Mouse (Mus musculus) ovary, postnatal 10 days (tissue): ENCODE data around the gene Tarbp2.

Source experiments
- DNase-seq: peaks from one replicate; pipeline ENCODE4 v3.0.0; 2022; ENCODE audit warnings: low spot score

The Tarbp2 gene

DNA sequence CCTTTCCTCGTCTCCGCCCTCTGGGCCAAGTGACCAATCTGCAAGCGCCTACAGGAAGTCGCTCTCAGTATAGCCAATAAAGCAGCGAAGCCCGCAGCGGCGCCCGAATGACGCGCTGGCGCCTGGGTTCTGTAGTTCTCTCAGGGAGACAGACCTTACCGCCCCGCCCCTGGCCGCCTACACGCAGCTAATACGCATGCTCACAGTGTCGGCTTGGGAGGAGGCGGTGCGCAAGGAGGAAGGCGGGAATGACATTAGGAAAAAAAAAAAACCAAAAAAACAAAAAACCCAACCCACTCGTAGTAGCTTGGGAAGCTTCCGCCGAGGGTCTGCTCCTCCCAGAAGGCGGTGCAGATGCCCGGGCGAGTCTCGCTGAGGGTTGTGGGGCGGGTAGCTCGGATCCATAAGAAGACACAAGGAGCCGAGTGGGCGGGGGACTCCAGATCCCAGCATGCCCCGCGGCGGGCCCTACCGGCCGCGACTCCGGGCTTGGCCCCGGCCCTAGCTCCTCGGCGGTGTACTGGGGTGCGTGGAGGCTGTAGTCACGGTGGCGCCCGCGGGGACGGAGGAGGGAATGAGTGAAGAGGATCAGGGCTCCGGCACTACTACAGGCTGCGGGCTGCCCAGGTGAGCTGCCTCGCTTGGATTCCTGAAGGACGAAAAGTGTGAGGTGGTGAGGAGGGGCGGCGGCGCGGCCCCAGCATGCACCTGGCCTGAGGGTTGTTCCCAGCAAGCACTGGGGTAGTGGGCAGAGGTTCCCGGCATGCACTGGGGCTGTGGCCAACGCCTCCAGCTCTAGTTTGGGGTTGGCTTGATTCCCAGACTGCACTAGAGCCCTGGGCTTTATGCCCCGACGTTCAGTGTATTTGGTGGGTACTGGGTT, at the start of gene Tarbp2:
Tarbp2 (plus strand) TSS at position 217 of the 883 bp plus-strand sequence.
- DNase-seq, result peak; percentile 90

DNA sequence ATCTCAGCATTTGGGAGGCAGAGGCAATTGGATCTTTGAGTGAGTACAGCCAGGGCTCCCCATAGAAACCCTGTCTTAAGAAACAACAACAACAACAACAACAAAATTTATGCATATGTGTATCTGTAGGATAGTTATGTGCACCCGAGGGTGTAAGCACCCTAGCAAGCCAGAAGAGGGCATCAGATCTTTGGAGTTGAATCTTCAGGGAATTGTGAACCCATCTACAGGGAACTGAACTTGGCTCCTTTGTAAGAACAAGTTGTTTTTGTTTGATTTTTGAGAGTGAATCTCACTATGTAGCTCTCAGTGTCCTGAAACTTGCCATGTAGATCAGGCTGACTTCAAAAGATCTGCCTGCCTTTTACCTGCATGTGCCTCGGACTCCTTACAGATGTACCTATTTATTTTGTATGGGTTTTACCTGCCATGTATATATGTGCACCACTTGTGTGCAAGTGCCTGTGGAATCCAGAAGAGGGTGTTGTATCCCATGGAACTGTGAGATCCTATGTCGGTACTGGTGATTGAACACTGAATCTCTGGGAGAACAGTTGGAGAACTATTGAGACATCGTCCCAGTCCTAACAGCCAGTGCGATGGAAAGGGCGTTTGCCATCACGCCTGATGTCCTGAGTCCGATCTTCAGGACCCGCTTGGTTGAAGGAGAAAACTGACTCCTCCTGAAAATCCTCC, 49.2 kb upstream of the Tarbp2 start:
- no peak for DNase-seq

DNA sequence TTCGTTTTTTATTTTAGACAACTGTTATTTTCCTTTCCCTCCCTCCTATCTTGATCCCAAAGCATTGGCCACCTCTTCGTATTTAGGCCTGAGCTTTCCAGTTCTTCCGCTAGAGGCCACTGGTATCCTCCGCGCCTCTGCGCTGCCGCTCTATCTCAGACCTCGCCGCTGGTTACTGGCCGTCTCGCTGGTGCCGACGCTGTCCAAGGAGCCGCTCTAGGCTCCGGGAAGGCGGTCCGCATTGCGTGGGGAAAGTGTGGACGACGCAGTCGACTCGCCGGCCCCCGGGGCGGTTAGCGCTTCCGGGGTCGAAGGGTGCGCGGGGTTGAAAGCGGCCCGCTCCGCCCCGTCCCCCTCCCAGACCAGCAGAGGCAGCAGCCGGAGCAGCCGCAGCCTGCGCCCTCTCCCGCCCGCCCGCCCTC, 47.8 kb upstream of the Tarbp2 start, which contains the start of gene Pcbp2:
Pcbp2 (plus strand) TSS at position 357 of the 422 bp plus-strand sequence.
- DNase-seq, result peak; percentile 81

DNA sequence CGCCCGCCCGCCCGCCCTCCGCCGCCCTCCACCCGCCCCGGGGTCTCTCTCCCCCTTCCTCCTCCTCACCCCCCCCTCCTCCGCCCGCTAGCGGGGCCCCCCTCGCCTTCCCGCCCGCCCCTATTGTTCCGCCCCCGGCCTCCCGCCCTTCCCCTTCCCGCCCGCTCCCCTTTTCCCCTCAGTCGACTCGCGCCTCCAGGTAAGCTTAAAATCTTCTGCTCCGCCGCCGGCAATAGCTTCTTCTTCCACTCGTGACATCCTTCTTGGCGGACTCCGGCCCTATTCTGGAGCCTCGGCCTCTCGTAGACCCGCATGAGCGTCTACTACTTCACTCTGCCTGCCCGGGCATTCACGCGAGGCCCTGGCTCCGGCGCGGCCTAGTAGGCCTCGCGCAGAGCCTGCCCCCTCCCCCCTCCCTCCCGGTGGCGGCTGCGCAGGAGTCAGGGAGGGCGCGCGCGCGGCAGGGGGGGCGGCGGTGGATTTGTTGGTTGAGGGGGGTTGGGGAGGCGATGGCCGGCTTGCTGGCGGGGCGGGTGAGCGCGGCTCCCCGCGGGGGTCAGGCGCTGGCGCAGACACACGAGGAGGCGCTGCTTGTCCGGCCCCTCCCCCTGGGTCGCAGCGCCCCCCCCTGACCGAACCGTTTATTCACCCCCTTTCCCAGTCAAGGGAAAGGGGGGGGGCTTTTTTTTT, 47.2 kb upstream of the Tarbp2 start:
- peak; percentile 75 for DNase-seq

GRCm38 (mm10) chr15:102471295-102471645, 46.7 kb upstream of the Tarbp2 start:
- no peak for DNase-seq

DNA sequence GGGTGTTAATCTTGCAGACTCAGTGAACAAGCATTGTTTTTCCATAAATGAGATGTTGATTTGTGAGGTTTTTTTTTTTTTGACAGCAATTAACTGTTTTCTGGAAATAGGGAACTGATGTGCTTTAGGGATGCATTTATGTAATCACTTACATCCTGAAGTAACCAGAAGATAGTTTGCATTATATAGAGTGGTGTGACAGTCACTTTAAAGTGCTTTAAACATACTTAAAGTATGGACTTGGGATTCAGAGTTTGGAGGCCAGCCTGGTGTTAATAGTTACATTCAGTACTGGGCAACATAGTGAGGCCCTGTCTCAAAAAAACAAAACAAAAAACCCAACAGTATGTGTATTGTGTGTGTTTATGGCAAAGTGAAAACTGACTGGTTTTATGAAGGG, 46.3 kb upstream of the Tarbp2 start:
- no peak for DNase-seq

- no peak for DNase-seq
Measured at GRCm38 (mm10) chr15:102473246-102473645, 44.7 kb upstream of the Tarbp2 start.

DNA sequence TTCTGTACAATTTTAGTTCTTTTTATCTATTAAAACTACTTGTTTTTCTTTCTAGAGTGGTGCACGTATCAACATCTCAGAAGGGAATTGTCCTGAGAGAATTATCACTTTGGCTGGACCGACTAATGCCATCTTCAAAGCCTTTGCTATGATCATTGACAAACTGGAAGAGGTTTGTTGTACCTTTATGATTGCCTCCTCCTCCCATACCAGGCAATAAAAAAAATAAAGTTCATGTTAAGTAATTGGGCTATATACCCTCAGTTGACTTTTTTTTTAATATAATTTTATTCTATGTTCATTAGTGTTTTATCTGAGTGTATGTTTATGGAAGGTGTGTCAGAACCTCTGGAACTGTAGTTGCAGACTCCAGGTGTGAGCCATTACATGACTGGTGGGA, 43.5 kb upstream of the Tarbp2 start:
- no peak for DNase-seq

GRCm38 (mm10) chr15:102483136-102483535, 34.9 kb upstream of the Tarbp2 start:
- no peak for DNase-seq

DNA sequence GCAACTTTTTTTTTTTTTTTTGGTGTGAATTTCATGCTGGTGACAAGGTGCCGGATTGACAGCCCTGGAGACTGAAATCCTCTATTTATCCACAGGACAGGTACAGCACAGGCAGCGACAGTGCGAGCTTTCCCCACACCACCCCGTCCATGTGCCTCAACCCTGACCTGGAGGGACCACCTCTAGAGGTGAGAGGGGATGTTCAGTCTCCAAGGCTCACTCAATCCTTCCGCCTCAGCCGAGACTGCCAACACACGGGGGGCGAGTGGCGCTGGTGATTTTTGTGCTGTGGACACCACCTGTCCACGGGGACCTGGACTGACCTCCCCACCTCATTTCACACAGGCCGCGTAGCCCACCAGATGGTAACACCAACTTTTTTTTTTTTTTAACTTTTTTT, 32.1 kb upstream of the Tarbp2 start:
- no peak for DNase-seq

DNA sequence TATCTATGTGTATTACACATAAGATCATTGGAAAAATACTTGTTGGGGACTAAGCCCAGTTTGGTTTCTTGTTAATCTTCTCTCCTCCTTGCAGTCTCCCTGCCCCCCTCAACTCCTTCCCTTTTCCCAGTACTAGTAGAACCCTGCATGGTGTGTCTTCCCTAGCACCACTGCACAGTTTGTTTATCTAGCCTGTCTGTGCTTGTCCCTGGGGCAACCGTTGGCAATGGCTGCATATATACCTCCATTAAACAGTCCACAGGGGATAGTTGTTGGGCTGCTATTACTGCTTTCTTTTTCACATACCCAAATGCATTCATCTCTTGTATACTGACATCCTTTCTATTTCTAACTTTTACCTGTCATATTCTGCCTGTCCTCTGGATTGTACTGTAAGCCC, 30.3 kb upstream of the Tarbp2 start:
- no peak for DNase-seq

- no peak for DNase-seq
Measured at GRCm38 (mm10) chr15:102498322-102498721, 19.7 kb upstream of the Tarbp2 start.

- no peak for DNase-seq
Measured at GRCm38 (mm10) chr15:102499370-102499769, 18.6 kb upstream of the Tarbp2 start.

GRCm38 (mm10) chr15:102499851-102500250, 18.1 kb upstream of the Tarbp2 start:
- DNase-seq, result no peak

DNA sequence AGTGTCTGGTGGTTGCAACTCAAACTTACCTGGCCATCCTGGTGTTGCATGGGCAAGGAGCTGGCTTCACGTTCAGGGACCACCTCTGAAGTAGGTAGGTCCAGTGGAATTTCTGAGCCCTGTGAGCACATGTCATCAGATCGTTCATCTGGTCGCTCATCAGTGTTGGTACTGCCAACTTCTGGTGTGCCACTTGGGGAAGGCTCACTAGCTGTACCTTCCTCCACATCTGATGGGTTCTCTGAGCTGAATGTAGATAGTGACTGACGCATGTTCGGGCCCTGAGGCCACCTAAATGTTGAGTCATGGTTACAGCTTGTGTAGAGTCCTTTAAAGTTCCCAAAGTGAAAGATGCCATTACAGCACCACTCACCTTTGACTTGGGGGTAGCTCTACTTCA, 17.5 kb upstream of the Tarbp2 start:
- no peak for DNase-seq

- DNase-seq, result no peak
Measured at GRCm38 (mm10) chr15:102501084-102501814, 16.7 kb upstream of the Tarbp2 start.

- DNase-seq, result no peak
Measured at GRCm38 (mm10) chr15:102502254-102502840, 15.6 kb upstream of the Tarbp2 start.

DNA sequence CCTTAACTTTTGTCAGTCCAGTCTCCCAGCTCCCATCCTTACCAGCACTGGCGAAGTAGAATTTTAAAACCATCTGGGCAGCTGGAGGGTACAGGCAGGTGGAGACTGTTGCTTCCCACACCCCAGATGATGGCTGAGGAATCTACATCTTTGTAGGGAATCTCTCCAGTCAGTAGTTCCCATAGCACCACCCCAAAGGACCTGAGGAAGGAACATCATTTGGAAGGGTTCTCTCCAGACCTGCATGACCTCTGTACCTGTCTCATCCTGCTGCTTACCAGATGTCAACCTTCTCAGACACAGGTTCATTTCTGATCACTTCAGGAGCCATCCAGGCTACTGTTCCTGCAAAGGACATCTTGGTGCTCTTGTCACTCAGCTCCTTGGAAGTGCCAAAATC, 14.5 kb upstream of the Tarbp2 start, which contains the start of gene Gm10337:
Gm10337 (plus strand) TSS at position 276 of the 400 bp plus-strand sequence.
- no peak for DNase-seq

- DNase-seq, result no peak
Measured at GRCm38 (mm10) chr15:102503924-102504782, 13.8 kb upstream of the Tarbp2 start.

DNA sequence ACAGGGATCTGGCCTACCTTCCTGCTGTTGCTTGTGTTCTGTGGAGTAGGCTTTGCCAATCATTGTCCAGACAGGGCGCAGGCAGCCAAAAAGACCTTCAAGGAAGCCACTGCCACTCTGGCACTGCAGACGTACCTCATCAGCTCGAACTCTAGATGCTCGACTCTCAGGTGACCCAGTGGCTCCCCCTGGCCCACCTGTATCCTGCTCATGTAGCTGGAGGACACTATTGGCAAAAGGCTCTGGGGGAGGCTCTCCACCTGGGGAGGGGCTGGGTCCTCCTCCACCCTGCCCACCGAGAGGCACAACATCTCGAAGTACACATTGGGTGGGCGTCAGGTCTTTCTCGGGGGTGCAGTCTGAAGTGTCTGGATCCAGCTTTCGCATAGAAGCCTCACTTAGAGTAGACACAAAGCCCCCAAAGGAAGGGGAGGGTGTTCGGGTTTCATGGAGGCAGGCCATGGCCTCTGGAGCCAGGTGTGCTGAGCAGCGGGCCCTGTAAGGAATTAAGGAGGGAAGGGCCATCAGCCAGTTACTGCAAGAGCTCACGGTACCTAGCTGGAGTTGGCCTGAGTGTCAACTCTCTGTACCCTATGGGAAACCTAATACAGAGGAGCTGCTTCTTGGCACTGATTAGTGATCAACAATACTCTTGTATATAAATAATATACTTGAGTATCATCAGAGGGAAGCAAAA, 12.8 kb upstream of the Tarbp2 start:
- no peak for DNase-seq
